Mouse (Mus musculus) kidney, postnatal 36 days (tissue): Measurements from ENCODE around the gene Agmo.

Experiments used
- DNase-seq, 2 experiments: peaks; one replicate each; pipeline ENCODE4 v3.0.0; 2021 to 2022; ENCODE audit warnings: mixed read lengths in 2 of 2

Agmo gene

DNA sequence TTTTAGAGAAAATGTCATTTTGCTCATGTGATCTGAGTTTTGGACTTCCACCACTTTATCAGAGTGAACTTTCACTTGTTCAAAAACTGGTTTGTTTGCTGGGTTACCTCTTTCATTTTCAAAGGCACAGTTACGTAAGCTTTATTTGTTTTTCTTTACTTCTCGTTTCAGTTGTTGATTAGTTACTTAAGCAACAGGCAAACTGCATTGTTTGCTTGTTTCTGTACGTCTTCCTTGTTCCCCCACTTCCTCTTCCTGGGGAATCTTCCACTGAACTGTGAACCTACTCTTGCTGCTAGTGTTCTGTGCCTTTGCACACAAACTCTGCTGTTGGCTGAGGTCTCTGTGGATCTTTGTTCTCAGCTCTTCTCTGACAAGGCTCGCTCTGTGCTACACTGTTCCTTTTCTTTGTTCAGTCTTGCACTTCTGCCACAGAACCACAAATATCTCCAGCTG is at the start of gene Agmo:
Agmo (plus strand) TSS at position 76 of the 456 bp plus-strand sequence.
- DNase-seq, result peak; percentile 17 to 19

DNA sequence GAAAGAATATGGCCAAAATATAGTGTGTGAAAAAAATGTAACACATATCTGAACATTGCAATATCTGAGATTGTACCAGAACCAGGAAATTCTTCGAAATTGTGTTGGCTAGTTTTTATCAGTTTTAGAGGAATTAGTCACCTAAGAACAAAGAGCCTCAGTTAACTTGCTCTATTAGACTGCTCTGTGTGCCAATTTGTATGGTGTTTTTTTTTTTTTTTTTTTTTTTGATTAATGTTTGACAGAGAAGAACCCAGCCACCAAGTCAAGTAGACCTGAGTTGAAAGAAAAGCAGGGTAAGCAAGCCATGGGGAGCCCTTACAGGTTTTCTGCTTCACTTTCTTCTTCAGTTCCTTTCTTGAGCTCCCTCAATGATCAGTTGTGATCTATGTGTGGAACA is 10.3 kb upstream of the Agmo start:
- DNase-seq, result no peak

DNA sequence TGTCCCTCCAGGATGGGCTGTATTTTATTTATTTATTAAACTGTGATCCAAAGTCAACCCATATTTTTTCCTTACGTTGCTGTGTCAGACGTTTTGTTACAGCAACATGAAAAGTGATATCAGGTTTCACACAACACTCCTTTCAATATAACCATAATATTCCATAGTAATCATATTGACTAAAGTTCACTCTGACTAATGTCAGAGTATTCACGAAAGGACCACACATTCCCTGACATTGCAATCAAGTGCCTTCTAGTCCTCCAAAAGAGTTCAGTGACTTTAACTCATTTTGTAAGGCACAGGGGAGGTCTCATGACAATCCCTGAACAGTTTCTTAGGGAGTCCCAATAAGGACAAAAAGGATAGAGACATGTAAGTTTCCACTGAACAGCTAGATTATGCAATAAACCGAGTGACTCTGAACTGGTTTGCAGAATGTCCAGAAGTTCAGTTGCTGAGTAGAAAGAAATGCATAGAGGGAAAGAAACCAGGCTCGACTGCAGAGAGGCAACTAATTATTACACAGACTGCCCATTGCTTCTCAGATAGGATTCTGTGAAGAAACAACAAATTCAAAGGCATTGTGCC is 371 bp upstream of the Agmo start:
- no peak for DNase-seq

DNA sequence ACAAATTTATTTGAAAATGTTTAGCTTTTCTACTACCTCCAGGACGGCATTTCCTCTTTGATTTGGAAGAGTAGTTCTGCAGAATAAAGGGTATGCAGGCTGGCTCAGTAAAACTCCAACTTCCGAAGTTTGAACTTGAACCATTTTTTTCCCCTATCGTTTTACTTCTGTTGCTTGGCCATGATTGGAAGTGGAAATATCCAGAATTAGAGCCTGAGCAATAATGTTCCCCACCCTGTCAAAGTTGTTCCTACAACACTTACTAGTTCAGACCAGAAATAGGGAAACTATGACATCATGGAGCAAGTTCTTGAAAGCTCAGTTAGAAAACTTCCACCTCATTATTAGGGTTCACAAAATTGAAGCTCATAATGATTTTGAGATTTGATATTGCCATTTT is 1.0 kb downstream of the Agmo start:
- no peak for DNase-seq

DNA sequence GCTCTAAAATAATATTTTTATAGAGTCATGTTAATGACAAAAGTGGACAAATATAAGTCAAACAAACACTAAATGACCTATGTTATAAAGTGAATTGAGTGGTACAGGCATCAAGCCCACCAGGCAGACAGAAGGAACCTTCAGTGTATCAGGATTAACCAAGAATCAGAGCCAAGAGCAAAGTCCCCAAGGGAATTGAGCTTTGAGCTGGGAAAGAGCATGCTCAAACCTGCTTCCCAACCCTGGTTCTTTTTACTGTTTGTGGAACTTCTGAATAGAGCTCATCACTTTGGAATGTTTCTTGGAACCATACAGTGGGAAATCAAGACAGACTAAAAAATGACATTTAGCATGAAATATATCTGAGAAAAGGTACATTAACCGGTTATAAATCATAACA is 3.4 kb downstream of the Agmo start:
- no peak for DNase-seq

DNA sequence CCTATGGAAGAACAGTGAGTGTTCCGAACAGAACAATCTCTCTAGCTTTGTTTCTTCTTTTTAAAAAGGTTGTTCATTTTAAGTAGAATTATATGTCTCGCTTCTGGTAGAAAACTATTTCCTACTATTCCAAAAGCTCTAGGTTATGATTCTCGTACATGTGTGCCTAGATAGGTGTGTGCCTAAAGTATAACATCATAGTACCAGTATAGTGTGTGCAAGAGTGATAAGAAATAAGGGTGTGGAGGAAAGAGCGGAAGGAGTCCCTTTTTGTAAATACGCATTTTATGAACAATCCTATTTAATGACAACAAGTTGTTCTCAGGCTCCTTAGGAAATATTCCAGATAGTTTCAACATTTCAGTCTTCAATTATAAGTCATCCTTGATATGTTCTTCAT is 10.2 kb downstream of the Agmo start:
- DNase-seq, result no peak

DNA sequence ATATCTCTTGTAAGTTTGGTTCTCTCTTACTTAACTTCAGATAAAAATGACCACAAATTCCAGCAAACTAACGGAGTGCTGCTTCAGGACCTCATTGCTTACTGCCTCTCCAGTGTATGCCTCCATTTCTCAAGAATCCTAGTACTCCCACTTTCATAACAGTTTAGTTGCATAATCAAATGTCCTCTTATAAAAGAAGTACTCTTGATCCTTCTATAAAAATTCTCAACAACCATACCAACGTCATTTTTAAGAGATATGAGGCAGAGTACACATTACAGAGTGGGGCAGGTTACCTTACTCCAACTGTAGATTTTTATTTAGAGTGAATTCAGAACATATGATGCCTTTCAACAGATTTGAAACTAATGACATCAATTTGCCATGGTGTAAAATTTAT is 15.7 kb downstream of the Agmo start:
- no peak for DNase-seq

DNA sequence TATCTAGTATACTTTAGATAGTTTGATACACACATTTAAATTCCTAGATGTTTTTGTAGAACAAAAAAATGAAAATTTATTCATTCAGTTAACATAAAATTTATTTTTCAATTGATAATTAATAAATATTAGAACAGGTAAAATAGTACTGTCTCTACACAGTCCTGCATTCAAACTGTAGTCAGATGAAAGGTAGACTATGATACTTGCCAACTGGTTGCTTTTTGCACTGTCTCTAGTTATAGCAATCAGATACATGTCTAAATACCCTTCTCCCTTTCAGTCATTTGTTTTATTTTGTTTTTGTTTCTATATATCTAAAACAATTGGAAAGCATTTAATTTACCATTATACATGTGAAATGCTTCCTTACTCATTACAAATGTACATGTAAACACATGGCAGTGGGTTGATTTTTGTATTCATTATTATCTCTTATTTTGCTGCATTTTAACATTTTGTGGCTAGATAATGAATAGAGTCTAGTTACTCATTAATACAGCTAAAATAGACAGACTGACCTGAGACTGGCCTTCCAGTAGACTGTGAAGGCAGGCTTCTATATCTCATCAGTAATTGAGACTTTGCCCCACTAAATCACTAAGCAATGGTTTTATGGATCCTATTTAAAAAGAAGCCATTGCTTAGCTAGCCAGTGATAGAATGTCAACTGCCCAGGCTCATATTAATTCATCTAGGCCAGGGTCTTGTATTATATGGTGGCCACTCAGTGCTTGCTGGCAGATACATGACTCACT is 18.5 kb downstream of the Agmo start:
- no peak for DNase-seq

DNA sequence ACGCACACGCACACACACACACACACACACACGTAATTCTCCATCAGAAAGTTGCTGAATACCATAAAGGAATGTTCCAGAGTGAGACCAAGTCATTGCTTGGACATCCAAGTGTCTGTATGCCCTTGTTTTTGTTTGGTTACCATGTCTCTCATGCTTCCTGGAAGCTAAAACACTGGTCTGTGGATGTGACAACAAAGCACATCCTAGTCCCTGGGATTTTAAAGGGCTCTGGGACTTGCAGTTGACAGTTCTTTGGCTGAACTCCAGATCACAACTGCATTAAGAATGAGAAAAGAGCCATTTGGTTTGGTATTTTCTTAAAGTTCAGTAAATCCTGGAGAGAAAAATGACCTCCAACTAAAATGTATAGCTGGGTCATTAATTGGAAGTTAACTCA is 22.2 kb downstream of the Agmo start:
- DNase-seq, result no peak

DNA sequence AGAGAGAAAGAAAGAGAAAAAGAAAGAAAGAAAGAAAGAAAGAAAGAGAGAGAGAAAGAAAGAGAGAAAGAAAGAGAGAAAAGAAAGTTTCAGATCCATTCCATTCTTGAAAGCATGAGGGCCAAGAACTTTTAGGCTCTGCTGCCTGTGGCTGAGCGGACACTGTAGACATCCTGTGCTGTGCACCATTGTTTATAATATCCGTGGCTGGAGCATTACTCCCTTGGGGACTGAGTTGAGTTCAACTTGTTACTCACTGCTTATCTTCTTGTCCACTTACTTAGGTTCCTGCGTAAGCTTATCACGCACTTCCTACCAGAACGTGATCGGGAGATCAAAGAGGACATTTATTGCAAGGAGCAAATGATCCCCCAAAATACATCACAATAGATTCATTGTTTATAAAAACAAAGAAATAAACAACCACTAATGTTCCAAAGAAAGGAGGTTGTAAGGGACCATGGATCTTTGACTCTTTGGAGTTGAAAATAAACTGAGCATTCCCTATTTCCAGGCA is 27.3 kb downstream of the Agmo start:
- DNase-seq, result no peak

DNA sequence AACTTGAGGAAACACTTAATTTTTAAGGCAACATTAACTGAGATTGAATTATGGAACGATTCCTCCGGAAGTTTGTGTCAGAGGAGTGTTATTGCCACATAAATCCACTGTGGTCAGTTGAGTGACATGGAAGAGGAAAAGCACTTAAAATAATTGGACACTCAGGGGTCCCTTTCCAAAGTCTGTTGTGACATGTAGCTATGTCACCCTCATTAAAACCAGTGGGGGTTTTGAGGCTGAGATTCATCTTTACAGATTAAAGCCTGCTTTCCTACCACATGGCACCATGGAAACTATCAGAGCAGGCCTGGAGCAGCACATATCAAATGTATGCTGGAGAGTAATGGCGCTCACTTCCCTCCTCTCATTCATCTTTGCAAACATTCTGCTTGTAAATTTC is 31.2 kb downstream of the Agmo start:
- no peak for DNase-seq

DNA sequence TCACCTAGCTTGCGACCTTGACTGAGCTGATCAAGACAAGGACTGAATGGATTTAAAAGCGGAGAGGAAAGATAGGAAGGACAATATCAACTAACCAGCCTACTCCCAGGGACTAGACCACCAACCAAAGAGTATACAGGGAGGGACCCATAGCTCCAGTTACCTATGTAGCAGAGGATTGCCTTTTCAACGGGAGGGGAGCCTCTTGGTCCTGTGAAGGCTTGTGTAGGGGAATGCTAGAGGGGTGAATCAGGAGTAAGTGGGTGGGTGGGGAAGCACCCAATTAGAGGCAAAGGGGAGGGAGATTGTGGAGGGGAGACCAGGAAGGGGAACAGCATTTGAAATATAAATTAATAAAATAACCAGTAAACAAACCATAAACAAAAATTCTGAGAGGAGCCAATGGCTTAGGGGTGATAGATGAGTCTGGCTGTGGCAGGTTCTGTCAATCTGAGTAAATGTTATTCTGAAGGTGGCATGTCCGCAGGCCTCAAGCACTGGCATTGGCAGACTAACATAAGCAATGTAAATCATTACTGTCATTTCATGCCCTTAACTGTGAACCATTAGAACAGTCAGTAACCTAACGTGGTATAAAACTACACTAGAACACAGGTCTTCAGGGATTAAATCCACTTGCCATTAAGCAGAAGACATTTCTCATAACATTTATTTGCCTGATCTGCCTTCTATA is 32.7 kb downstream of the Agmo start:
- DNase-seq, result no peak

DNA sequence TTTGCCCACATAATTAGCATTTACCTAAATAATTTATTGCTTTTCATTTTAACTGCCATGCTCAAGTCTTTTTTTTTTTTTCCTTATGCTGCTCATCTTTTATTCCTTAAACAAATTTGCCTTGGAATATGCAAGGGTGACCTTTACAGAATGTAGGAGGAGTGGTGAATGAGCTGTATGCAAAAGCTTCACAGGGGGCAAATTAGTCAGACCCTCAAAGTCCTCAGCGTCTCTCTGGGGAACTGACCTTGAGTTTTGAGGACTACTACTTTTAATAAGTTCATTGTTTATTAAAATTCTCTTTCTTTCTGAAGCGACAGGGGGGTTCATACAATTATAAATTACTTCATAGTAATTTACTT is 33.2 kb downstream of the Agmo start:
- no peak for DNase-seq

DNA sequence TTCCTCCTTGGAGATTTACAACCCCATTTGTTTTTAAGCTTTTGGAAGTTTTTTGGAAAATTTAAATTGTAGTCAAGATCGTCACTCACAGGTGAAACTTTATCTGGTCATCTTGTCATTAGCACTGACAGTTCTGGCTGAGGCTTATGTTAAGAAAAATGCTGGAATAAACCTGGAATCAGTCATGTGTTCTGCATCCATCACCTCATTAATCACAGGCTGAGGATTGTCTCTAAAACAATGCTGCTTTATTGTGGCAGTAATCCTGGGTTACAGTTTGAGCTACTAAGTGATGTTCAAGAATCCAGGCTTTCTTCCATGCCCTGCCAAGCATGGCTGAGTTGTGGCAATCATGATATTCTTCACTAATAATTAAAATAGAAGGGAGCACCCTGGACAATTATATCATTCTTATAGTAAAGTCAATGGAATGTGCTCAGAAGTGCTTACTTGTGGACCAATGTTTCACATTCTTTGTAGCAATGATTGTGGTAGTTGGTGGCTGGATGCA is 65.6 kb downstream of the Agmo start:
- no peak for DNase-seq

DNA sequence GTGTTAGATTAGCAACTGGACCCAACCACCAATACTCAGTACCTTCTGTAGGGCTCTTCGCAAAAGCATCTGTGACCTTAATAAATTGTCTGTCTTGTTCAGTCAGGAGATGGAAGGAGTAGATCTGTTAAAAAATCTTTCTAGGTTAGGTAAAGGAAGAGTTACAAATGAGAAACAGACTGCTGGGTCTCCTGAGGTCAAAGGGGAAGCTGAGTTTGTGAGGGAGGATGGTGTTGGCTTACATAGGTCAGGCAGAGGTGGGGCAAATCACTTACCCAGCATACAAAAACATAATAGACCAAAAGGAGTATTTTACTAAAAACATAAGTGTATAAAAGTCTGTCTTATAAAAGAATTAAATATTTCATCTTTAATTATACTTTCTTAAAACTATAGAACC is 69.3 kb downstream of the Agmo start:
- no peak for DNase-seq

DNA sequence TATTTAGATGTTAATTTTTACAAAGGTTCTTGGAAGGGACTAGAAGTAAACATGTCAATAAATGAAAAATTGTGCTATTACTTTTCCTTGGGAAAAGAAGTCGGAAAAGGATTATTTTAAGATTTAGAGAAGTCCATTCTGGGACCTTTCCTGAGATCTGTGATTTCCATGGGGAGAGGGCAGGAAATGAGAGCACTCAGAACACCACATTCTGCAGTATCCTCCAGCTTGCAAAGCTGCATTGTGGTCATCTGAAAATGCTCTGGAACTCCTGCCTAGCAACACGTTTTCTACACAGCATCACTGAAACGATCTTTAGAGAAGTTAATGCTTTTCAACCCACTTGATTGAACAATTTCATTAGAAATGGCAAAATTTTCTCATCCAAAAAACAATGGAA is 81.4 kb downstream of the Agmo start:
- no peak for DNase-seq

DNA sequence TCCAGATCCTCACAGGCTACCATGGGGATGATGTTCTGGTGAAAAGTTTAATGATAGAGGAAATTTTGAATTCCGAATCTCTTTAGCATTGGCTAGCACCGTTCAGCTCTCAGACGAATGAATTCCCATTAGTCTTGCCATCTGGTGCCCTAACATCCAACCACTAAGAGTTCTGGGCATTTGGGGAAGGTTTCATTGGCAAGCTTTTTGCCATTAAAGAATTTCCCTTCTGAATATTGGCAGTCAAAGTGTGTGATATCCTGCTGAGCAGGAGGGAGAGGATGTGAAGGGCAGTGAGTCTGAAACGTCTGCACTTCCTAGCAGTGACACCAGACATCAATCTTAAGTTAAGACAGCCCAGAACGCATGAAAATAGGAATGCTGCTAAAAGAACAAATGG is 93.5 kb downstream of the Agmo start:
- DNase-seq, result no peak

DNA sequence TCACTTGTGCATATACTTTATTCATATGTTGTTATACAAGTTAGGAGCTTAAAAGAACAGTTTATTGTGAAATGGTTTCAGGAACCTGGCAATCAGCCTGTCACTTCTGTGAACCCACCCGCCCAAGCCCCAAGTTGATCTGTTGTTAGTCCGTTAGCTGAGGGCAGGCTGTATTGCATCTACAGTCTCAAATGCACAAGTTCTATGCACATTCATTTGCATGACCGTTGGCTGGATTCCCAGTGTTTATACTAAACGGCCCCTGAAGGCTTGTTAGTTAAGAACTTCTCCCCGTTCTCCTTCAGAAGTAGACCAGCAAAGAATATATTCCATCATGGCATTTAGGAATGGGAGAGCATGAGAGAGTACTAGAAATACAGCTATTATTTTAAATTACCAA is 102.8 kb downstream of the Agmo start:
- DNase-seq, result peak; percentile 38 to 50

DNA sequence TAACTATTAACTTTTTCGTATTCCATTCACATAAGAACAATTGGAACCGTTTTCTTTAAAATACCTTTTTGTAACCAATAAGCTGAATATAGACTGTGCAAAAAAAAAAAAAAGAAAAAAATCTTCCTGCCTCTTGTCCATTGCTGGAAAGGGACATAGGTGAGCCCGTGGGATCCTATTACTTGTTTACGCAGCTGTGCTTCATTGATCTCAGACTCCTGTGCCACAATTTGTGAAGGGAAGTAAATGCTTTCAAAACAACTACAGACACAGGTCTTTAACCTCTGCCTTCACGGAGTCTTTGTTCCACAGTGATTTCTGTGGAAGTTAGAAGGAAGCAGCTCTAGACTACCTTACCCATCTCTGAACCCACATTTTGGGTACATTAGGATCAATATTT is 104.3 kb downstream of the Agmo start:
- DNase-seq, result no peak

DNA sequence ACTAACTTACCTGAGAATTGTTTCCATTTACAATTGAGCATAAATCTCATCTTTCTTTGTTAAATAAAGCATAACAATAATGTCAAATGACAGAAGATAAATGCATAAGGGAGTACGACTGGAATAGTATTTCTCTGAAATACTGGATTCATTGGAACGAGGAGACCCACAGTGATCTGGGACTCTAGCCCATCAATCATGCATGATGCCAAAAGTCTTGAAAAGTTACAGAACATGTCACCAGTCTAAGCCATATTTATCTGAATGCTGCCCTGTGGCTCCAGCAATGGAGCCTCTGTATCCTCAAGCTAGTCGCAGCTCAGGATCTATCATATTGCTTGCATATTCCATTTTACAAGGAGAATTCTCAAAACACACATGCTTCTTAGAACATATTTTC is 150.9 kb downstream of the Agmo start:
- no peak for DNase-seq

DNA sequence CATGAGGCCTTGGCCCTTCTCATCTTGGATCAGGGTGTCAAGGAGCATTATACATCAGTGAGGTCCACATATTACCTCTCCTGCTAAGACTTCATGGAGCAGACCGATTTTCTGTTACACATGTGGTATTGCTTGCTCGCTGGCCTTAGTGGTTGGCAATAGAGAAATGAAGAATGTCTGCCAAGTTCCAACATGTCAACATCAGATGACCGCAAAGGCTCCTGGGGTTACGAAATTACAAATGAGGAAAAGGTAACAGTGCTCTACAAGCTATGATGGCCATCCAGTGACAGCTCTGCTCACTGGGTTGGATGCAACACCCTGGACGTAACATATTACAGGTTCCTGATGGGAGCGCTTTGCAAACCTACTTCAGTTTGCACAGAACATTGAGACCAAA is 161.1 kb downstream of the Agmo start:
- DNase-seq, result no peak

DNA sequence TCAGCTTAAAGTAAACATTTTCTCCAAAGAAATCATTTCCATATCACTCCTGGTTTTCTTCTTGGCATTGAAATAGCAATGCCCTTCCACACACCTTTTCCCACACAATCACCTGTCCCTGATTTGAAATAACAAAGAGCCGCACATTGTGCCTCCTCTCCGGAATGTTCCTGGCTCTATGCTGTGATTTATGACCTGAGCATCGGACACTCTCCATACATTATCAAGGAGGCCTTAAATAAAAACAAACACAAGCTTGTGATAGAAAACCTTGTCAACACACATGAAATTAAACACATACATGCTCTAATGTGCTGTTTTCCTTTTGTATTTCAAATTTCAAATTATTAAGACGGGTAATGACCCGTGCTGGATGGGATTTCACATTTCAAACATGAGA is 184.9 kb downstream of the Agmo start:
- no peak for DNase-seq

DNA sequence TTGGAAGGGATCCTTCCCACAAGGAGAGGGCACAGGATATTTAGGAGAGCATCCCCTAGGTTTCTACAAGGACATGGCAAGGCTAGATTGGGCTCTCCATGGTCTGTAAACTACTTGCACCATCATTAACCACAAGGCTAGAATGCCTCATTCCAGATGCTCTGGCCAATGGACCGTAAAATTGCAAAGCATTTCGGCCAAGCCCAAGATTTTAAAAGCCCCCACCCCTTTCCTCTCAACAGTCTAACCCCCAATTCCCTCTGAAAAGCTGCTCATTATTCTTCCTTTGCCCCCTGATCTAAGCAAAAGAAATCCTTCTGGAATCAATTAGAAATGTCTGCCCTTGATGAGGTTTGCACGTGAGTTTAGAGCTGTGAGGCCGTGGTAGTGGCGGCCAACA is 185.3 kb downstream of the Agmo start:
- no peak for DNase-seq

DNA sequence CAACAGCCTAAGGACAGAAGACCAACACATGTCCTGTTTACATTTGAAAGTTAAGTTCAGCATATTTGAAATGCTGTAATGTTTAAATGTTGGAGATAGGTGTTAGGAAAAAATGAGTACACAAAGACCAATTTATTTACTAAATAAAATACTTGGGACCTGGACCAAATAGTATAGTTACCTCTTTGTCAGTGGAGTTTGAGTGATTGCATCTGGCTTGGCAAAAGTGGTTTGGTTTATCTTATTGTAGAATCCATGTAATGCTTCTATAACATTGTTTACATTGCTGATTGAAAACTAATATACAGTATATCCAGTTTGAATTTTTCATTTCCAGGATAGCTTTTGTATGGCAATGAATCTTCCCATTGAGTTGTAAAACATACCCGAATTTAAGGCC is 193.0 kb downstream of the Agmo start:
- no peak for DNase-seq
